Comparison of ENCODE assay signal across 8 mouse cellular contexts in the genomic region with DNA sequence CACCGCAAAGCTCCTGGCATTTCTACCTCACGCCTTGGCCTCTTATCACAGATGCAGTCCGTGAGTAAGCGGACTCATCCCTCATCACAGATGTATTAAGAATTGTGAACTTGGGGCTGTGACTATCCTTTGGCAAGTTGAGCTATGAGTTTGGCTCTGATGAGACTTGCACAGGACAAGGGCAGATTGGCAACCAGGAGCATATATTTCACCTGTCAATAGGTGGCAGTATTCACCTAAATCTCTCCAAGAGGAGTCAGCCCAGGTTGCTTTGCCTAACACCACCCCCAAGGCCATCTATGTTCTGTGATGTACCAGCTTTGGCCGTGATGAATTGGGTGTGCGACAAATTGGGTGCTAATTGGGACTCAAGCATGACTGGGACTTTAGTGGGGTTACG.
A peak's percentile ranks its signal among the peaks of the same experiment; 100 is the strongest.
DNase-seq lines count a peak whose midpoint lies in the region; ATAC-seq lines count a peak whose summit lies in the region.
"Had no signal": no experiment of that assay in that cellular context is flagged by ENCODE, and none has a peak within 500 bp of the region (broad histone marks: within the 10 kb centered on the region; RNA-seq: fewer than 3 reads in every experiment).

No protein-coding gene starts in this region.

- H3K4me2 ChIP-seq in hindbrain, embryonic 12.5 days (replicated peaks): no peak overlapping the region
- H3K4me2 ChIP-seq in midbrain, embryonic 11.5 days: no peak overlapping the region

- WGBS in hindbrain, embryonic 12.5 days: 43% methylated on average over 7 of the region's 7 CpGs
- WGBS in midbrain, embryonic 11.5 days: 43% methylated on average over 7 of the region's 7 CpGs

- DNase-seq in urinary bladder, postnatal 14 days (ENCODE audit: low spot score): peak; percentile 17
- DNase-seq in urinary bladder, adult 2 months (ENCODE audit: low spot score): no peak
- DNase-seq in cerebellum, postnatal 25 days: peak; percentile 9 to 14
- peak; percentile 15 to 58 for DNase-seq in layer of hippocampus, postnatal 14 days (ENCODE audit: low spot score in 2 of 2)
- peak; percentile 94 for DNase-seq in midbrain, embryonic 11.5 days (ENCODE audit: low spot score, missing footprints)

- H3K4me3 ChIP-seq in hindbrain, embryonic 12.5 days: no peak overlapping the region
- H3K4me3 ChIP-seq in midbrain, embryonic 11.5 days (ENCODE audit: low read depth, low read length): no peak overlapping the region
- H3K4me3 ChIP-seq: embryonic facial prominence, embryonic 15.5 days had no signal

- no peak overlapping the region for H3K9ac ChIP-seq in hindbrain, embryonic 12.5 days
- H3K9ac ChIP-seq in midbrain, embryonic 11.5 days (ENCODE audit: low read length): no peak overlapping the region
- H3K9ac ChIP-seq: embryonic facial prominence, embryonic 15.5 days had no signal

- 0 out of 2 replicates have a peak, but pooled peaks have one; percentile 32 for ATAC-seq in hindbrain, embryonic 12.5 days (ENCODE audit: low FRiP score)
- peak; percentile 73 for ATAC-seq in midbrain, embryonic 11.5 days (ENCODE audit: low FRiP score)
- ATAC-seq in megakaryocyte, adult 5-6 weeks (ENCODE audit: poor library complexity, severe bottlenecking): no peak

- no peaks in the 10 kb centered on the region for H3K27me3 ChIP-seq in hindbrain, embryonic 12.5 days
- H3K27me3 ChIP-seq in midbrain, embryonic 11.5 days (ENCODE audit: control insufficient read depth, insufficient read depth, low read length): no peaks in the 10 kb centered on the region
- H3K27me3 ChIP-seq: embryonic facial prominence, embryonic 15.5 days had no signal

- H3K9me3 ChIP-seq in hindbrain, embryonic 12.5 days (replicated peaks): peaks cover 6% of the 10 kb centered on the region
- H3K9me3 ChIP-seq in midbrain, embryonic 11.5 days (ENCODE audit: control insufficient read depth, low read length): peaks cover 4% of the 10 kb centered on the region; the same call in 1 of the 2 replicates
- H3K9me3 ChIP-seq: embryonic facial prominence, embryonic 15.5 days had no signal

- H3K27ac ChIP-seq in hindbrain, embryonic 12.5 days: no peak overlapping the region; the same call in 1 of the 2 replicates
- H3K27ac ChIP-seq in midbrain, embryonic 11.5 days (ENCODE audit: low read depth, low read length): no peak overlapping the region
- H3K27ac ChIP-seq: embryonic facial prominence, embryonic 15.5 days had no signal

- no peaks in the 10 kb centered on the region for H3K36me3 ChIP-seq in hindbrain, embryonic 12.5 days
- H3K36me3 ChIP-seq in midbrain, embryonic 11.5 days (ENCODE audit: control insufficient read depth, insufficient read depth, low read length): no peaks in the 10 kb centered on the region
- H3K36me3 ChIP-seq: embryonic facial prominence, embryonic 15.5 days had no signal

- peaks cover 12% of the 10 kb centered on the region; the same call in 1 of the 2 replicates for H3K4me1 ChIP-seq in hindbrain, embryonic 12.5 days
- peaks cover 6% of the 10 kb centered on the region for H3K4me1 ChIP-seq in midbrain, embryonic 11.5 days (ENCODE audit: control insufficient read depth, insufficient read depth, low read length)
